Mouse (Mus musculus): Measurements from ENCODE around the gene A430078G23Rik. TPM values are rescaled to one million over a fixed set of nuclear protein-coding genes. Genes with fewer than 3 reads are reported as not detected.

Gene A430078G23Rik
- polyA plus RNA-seq (2021; fragmentation: Nextera tagmentation), result not detected in 2 replicates
- long read RNA-seq, experiment 1, result 0 reads
- long read RNA-seq, experiment 2, result 0 reads

DNA sequence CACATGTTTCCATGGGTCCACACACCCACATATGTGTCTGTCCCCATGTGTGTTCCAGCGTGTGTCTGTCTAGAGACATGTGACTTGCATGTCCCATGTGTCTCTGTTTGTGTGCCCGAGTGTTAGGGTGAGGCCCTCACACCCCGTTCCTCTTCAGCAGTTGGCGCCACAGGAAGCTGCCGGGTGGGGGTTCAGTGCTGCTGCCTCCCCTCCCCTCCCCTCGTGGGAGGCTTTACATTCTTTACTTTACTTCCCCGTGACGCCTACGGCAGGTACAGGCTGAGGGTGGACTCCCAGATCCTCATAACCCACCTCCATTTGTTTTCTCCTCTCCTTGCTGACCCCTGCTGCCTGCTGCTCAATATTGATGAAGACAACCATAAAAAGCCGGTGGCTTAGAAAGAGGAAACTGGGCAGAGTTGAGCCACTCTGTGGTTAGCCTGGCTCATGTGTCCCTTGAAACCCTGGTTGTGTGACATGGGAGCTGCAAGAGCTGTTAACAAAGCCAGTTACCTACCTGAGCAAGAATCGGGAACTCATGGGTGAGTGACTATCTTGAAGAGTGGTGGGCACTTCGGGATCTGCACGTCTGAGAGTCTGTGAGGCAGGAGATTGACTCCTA, at the start of gene A430078G23Rik:
TSS of gene A430078G23Rik (plus strand) at position 227 of the 622 bp plus-strand sequence.

DNA sequence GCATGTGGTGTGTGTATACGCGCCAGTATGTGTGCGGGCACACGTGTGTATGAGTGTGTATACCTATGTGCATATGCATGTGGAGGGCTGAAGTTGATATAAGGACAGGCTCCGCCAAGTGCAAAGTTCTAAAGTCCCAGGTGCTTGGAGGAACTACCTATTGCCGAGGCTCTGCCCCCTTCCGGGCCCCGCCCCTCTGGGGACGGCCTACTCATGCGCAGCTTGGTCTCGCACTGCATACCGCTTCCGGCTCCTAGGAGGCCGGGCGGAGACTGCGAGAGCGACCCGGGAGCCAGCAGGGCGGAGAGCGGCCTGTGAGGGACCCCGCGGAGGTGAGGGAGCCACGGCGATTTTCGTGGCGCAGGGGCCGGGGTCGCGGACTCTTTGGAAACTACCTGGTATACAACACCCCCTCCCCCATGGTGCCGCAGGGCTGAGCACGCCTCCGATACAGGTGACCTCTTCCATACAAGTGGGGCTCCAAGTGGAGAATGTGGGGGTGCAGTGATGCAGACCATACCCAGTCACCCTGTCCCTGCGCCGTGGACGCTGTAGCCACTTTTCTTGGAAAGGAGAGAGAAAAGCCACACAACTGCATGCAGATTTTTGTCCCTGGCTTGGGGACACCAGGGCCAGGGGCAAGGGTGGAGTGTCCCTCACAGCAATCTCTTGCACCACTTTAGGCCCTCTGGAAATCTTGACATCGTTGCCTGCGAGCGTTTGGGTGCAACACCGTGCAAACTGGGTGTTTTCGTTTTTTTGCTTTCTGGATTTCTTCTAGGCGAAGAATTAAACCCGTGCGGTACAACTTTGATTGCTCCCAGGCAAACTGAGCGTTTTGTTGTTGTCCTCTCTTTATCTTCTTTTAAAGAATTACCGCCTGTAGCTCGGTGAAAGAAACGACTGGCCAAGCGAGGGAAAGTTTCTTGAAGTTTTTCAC, 39.8 kb downstream of the A430078G23Rik start, which contains the start of gene Arhgef18:
TSS of gene Arhgef18 (plus strand) at position 236 of the 940 bp plus-strand sequence.

Other genes starting within 250 kb of the A430078G23Rik start
- 10.0 and 21.4 TPM in 2 replicates for gene Insr, start 73.8 kb upstream of the A430078G23Rik start, polyA plus RNA-seq (2021; fragmentation: Nextera tagmentation)
- 4.1 and 6.3 TPM in 2 replicates for gene Arhgef18, start 39.6 kb downstream of the A430078G23Rik start, polyA plus RNA-seq (2021; fragmentation: Nextera tagmentation)
- 1.1 and 1.6 TPM in 2 replicates for gene Pex11g, start 114.3 kb downstream of the A430078G23Rik start, polyA plus RNA-seq (2021; fragmentation: Nextera tagmentation)
- 0.06 TPM in 1 of 2 replicates, not detected in the other for gene Tex45, start 117.4 kb downstream of the A430078G23Rik start, polyA plus RNA-seq (2021; fragmentation: Nextera tagmentation)
- gene Zfp358, start 139.7 kb downstream of the A430078G23Rik start, polyA plus RNA-seq (2021; fragmentation: Nextera tagmentation), result 8.2 and 24.2 TPM in 2 replicates
- 37.8 and 71.3 TPM in 2 replicates for gene Mcoln1, start 147.0 kb downstream of the A430078G23Rik start, polyA plus RNA-seq (2021; fragmentation: Nextera tagmentation)
- 10.3 and 13.0 TPM in 2 replicates for gene Pnpla6, start 162.0 kb downstream of the A430078G23Rik start, polyA plus RNA-seq (2021; fragmentation: Nextera tagmentation)
- gene C330021F23Rik, start 214.6 kb downstream of the A430078G23Rik start, polyA plus RNA-seq (2021; fragmentation: Nextera tagmentation), result 0.14 and 0.26 TPM in 2 replicates
- 5.9 and 11.8 TPM in 2 replicates for gene Camsap3, start 233.9 kb downstream of the A430078G23Rik start, polyA plus RNA-seq (2021; fragmentation: Nextera tagmentation)